Mouse (Mus musculus) bone marrow, adult 2 months (tissue): ENCODE data around the gene Mrpl30.

Source experiments
- CTCF ChIP-seq: fragments of 200-500 bp; IDR thresholded peaks from 2 replicates; pipeline ENCODE4 v1.5.1; 2011; ENCODE audit warnings: low read length, control low read depth; ENCODE audit not compliant: control insufficient read depth, insufficient read depth
- POLR2A ChIP-seq: fragments of 200-500 bp; IDR thresholded peaks from 2 replicates; pipeline ENCODE4 v1.6.1; 2011; ENCODE audit warnings: low read depth, mild to moderate bottlenecking, control low read depth, low read length, borderline replicate concordance; ENCODE audit not compliant: control insufficient read depth

DNA sequence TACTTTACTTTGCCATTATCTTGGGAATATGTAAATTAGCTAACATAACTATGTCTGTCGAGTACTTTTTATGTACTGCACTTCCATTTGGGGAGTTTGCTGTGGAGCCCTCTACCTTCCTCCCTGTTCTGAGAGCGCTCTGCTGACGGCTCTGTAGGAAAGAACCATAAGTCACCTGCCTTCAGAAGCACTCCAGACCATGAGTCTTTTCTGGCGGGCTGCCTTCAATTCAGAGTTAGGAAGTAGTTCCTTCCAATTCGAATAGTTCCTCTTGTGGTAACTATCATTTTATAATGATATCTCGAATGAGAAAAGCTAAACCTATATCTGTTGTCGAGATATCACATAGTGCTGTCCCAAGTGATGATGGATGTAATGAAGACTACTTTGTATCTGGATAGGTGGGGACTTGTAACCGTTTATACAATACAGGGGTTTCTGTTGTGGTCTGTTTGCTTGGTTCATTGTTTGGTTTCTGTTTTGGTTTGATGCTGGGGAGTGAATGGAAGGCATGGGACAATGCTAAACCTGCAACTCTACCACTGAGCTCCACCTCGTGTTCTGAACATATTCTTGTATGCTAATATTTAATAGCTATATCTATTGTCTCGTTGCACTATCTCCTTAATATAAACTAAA is 22.5 kb upstream of the Mrpl30 start:
- TF ChIP-seq POLR2A: no peak
- no peak for TF ChIP-seq CTCF
